Mouse (Mus musculus): ENCODE results near the gene Plb1.

DNA sequence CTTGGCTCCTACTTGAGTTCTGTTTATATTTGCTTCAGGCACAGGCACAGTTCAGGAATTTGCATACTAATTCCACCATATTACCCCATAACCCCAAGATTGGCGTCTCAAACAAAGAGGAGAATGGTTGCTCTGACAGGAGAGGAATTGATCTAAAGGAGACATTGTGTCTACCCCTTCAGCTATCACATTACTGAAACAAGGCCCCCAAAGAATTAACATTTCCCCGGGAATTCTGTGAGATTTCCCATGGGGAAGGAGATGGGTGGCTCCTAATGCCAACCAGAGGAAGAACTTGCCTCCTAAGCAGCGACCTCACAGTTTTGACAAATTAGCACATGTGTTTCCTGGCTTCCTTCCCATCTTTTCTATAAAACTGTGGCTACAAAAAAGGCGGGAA lies 18.8 kb upstream of the Plb1 start:
- TF ChIP-seq POLR2A (IDR thresholded peaks at IDR 0.05; ENCODE audit: borderline replicate concordance, low read depth, low read length) (no peak), CTCF (IDR thresholded peaks at IDR 0.05; ENCODE audit: low read depth, low read length) (no peak)
